Mouse (Mus musculus) bone marrow, adult 2 months (tissue): Measurements from ENCODE around the gene Ecel1. TPM values are rescaled to one million over a fixed set of nuclear protein-coding genes. Genes with fewer than 3 reads are reported as not detected.

ENCODE experiments used
- H3K27ac ChIP-seq: fragments of 200-500 bp; 2 replicates; pipeline ENCODE4 v1.5.1; 2012; ENCODE audit warnings: low read depth, mild to moderate bottlenecking, control low read depth, inconsistent platforms, low read length; ENCODE audit not compliant: control insufficient read depth, poor library complexity, insufficient read depth
- H3K4me1 ChIP-seq: fragments of 200-500 bp; 2 replicates; pipeline ENCODE4 v1.6.1; 2011; ENCODE audit warnings: low read length; ENCODE audit not compliant: control insufficient read depth, insufficient read depth
- H3K4me3 ChIP-seq: fragments of 200-500 bp; replicated peaks from 2 replicates; pipeline ENCODE3; 2011; ENCODE audit warnings: mild to moderate bottlenecking, low read depth, low read length, control low read depth; ENCODE audit not compliant: control insufficient read depth
- CTCF ChIP-seq: fragments of 200-500 bp; IDR thresholded peaks from 2 replicates; pipeline ENCODE4 v1.5.1; 2011; ENCODE audit warnings: low read length, control low read depth; ENCODE audit not compliant: control insufficient read depth, insufficient read depth
- POLR2A ChIP-seq: fragments of 200-500 bp; IDR thresholded peaks from 2 replicates; pipeline ENCODE4 v1.6.1; 2011; ENCODE audit warnings: low read depth, mild to moderate bottlenecking, control low read depth, low read length, borderline replicate concordance; ENCODE audit not compliant: control insufficient read depth
- WGBS: fragments of 180-500 bp; shearing (Covaris S2); methylation state at CpG from one replicate; pipeline ENCODE4 v1.1.7; 2018; 5-methylcytosine and 5-hydroxymethylcytosine counted together
- polyA plus RNA-seq: library from polyadenylated mRNA; stranded (reverse); fragments of >200 nt; gene quantifications from 2 replicates; pipeline ENCODE4 v1.2.4, GENCODE M21; 2011; ENCODE audit warnings: low replicate concordance; ENCODE audit not compliant: missing spikeins, insufficient read depth, insufficient read length

Gene Ecel1
- polyA plus RNA-seq, 1 experiment: not detected

- H3K4me3 ChIP-seq: no peak overlapping the region
- 5% methylated on average over 58 of the region's 58 CpGs for WGBS
- TF ChIP-seq POLR2A (no peak), CTCF (no peak)
- H3K27ac ChIP-seq: no peak overlapping the region
- H3K4me1 ChIP-seq: no peaks in the 10 kb centered on the region
These were observed 1.7 kb downstream of the Ecel1 start for GRCm38 (mm10) chr1:87154501-87155120.

GRCm38 (mm10) chr1:87153776-87154500 lies 2.4 kb downstream of the Ecel1 start:
- Histone ChIP-seq H3K27ac (no peak overlapping the region), H3K4me3 (no peak overlapping the region), H3K4me1 (no peaks in the 10 kb centered on the region)
- TF ChIP-seq POLR2A (no peak), CTCF (no peak)
- WGBS: 2% methylated on average over 72 of the region's 72 CpGs

- 71% methylated on average over 6 of the region's 6 CpGs for WGBS
- Histone ChIP-seq H3K4me3 (no peak overlapping the region), H3K27ac (no peak overlapping the region), H3K4me1 (no peaks in the 10 kb centered on the region)
- TF ChIP-seq CTCF (no peak), POLR2A (no peak)
These were observed 5.0 kb downstream of the Ecel1 start for GRCm38 (mm10) chr1:87151286-87151685.

- WGBS: 27% methylated on average over 13 of the region's 13 CpGs
- TF ChIP-seq CTCF (no peak), POLR2A (no peak)
- H3K4me1 ChIP-seq: no peaks in the 10 kb centered on the region
- no peak overlapping the region for H3K4me3 ChIP-seq
- H3K27ac ChIP-seq: no peak overlapping the region
These were observed 6.9 kb downstream of the Ecel1 start for GRCm38 (mm10) chr1:87149422-87149821.

- no peak for TF ChIP-seq POLR2A
- no peak for TF ChIP-seq CTCF
- H3K4me1 ChIP-seq: no peaks in the 10 kb centered on the region
- H3K4me3 ChIP-seq: no peak overlapping the region
- WGBS: 80% methylated on average over 10 of the region's 10 CpGs
- H3K27ac ChIP-seq: no peak overlapping the region
These were observed 13.2 kb downstream of the Ecel1 start for GRCm38 (mm10) chr1:87143141-87143540.

GRCm38 (mm10) chr1:87142456-87142855 lies 13.9 kb downstream of the Ecel1 start:
- no peak overlapping the region for H3K27ac ChIP-seq
- H3K4me3 ChIP-seq: no peak overlapping the region
- 81% methylated on average over 9 of the region's 9 CpGs for WGBS
- TF ChIP-seq POLR2A (no peak), CTCF (no peak)
- H3K4me1 ChIP-seq: no peaks in the 10 kb centered on the region

GRCm38 (mm10) chr1:87141550-87141949 lies 14.8 kb downstream of the Ecel1 start:
- H3K4me1 ChIP-seq: no peaks in the 10 kb centered on the region
- WGBS: 78% methylated on average over 4 of the region's 4 CpGs
- no peak overlapping the region for H3K27ac ChIP-seq
- no peak for TF ChIP-seq POLR2A
- TF ChIP-seq CTCF: no peak
- H3K4me3 ChIP-seq: no peak overlapping the region

GRCm38 (mm10) chr1:87131803-87132202 lies 24.5 kb downstream of the Ecel1 start:
- H3K27ac ChIP-seq: no peak overlapping the region
- no peak overlapping the region for H3K4me3 ChIP-seq
- H3K4me1 ChIP-seq: no peaks in the 10 kb centered on the region
- TF ChIP-seq POLR2A: no peak
- no peak for TF ChIP-seq CTCF
- WGBS: 67% methylated on average over 4 of the region's 4 CpGs
